Mouse (Mus musculus) spleen, adult 12 weeks (tissue): ENCODE measurements around the gene Olfr1212.

ENCODE experiments used
- DNase-seq: peaks from one replicate; pipeline ENCODE4 v3.0.0; 2022; ENCODE audit warnings: low spot score

The Olfr1212 gene

DNA sequence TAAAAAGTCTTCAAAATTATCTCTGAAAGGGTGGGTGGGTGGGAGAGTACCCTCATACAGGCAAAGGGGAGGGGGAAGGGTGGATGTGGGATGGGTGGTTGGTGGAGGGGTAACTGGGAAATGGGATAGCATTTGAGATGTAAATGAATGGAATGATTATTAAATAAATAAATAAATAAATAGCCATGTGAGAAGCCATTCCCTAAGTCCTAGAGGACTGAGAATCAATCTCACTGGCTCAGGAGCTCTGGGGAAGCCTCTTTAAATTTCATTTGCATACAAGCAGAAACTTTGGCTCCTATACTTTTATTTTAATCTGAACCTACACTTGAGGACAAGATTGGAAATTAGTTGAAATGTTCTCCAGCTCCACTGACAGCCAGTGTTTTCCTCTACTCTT is at the start of gene Olfr1212:
Olfr1212 (plus strand) TSS at position 301 of the 400 bp plus-strand sequence.
- DNase-seq = no peak

DNA sequence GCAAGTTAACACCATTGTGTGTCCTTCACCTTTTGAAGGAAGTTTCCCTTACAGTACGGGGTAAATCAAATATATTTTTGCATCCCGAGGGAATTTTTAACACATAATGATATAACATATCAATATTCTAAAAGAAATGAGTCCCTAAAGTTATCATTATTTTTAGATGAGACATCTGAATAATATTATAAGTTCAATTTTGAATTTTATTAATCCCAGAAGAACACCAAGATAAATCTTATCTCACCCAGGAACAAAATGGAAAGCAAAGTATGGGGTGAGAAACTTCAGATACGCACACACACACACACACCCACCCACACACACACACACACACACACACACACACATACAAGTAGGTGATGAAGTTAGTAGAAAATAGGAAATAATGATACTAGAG is 38.7 kb upstream of the Olfr1212 start, which contains the start of gene Olfr1209:
Olfr1209 (minus strand) TSS at position 101 of the 400 bp plus-strand sequence.
- DNase-seq = no peak

DNA sequence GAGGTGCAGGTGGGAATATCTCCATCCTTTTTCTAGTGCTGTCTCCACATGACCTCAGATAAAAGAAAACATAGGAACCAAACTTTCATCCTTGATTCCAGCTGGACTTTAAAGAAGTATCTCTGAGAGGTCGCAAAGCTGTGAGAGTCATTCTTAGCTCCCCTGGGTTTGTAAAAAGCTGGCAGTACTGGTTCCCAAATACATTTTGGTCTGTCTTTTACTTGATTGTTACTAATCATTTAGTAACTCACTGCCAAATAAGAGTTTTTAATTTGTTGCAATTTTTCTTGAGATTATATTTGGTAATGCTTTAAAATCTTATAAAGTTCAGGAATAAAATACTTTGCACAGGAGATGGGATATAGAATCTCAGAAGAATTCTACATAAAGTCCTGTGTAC is 15.8 kb upstream of the Olfr1212 start, which contains the start of gene Olfr1211:
Olfr1211 (minus strand) TSS at position 101 of the 400 bp plus-strand sequence.
- no peak for DNase-seq

DNA sequence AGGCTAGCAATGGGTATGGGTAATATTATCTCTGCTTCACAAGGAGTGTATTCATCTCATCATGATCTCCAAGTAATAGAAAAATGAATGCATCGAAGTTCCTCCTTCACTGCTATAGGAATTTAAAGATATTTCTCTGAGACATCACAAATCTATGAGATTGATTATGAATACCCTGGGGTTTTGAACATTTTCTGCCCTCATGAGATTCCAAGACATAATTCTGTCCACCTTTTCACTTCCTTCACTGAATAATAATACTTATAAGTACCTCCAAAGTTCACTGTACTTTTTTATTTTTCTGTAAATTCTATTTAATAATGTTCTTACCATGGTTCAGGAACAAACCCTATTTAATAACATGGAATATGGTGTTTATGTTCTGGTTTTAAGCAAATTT is 26.4 kb downstream of the Olfr1212 start, which contains the start of gene Gm13762:
Gm13762 (minus strand) TSS at position 101 of the 400 bp plus-strand sequence.
- no peak for DNase-seq

DNA sequence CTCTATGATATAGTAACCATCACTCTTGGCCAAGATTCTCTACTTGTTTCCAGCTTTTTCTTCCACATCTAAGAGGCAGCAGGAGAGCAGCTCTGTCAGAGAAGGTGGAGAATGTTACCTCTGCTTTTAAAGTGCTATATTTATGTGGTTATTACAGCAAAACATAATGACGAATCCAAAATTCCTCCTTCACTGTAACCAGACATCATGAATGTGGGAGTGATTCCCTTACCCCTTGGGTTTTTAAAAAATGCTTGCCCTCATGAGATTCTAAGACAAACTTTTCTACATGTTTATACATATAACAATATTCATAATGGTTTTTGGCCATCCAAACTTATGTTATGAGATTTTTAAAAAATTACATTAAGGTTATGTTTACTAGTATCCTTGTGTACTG is 38.8 kb downstream of the Olfr1212 start, which contains the start of gene Olfr1214:
Olfr1214 (minus strand) TSS at position 101 of the 400 bp plus-strand sequence.
- no peak for DNase-seq

DNA sequence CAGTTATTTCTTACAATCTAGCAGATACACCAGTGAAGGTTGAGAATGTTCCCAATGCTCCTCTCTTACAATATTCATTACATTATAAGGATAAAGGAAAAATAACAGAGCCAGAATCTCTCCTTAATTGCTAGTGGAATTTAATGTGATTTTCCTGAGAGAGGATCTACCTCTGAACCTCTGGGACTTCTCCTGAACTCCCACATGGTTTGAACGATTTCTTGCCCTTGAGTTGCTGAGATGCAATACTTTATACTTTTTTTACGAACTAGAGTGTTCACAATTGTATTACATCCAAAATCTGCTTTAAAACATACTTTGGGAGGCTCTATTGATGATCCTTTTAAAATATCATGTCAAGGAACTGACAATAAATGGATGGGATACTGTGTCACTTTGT is 53.1 kb downstream of the Olfr1212 start, which contains the start of gene Olfr1215:
Olfr1215 (minus strand) TSS at position 101 of the 400 bp plus-strand sequence.
- no peak for DNase-seq
